Mouse (Mus musculus) midbrain, embryonic 12.5 days (tissue): Measurements from ENCODE around the gene Mafg. TPM values are rescaled to one million over a fixed set of nuclear protein-coding genes. Genes with fewer than 3 reads are reported as not detected.

Experiments used
- ATAC-seq: fragments of 200-750 bp; cut with Nextera tagmentation; 2 replicates; pipeline ENCODE4 v1.8.0; 2017; ENCODE audit warnings: low read depth, moderate TSS enrichment, moderate library complexity; ENCODE audit not compliant: low FRiP score
- H3K27ac ChIP-seq: fragments of 300-500 bp; sonication (generic); replicated peaks from 2 replicates; pipeline ENCODE4 v1.5.1; 2016; ENCODE audit warnings: mild to moderate bottlenecking
- H3K27me3 ChIP-seq: fragments of 300-500 bp; sonication (generic); 2 replicates; pipeline ENCODE4 v1.6.1; 2016; ENCODE audit warnings: mild to moderate bottlenecking
- H3K36me3 ChIP-seq: fragments of 300-500 bp; sonication (generic); 2 replicates; pipeline ENCODE4 v1.6.1; 2016
- H3K4me1 ChIP-seq: fragments of 300-500 bp; sonication (generic); 2 replicates; pipeline ENCODE4 v1.6.1; 2016
- H3K4me2 ChIP-seq: fragments of 300-500 bp; sonication (generic); replicated peaks from 2 replicates; pipeline ENCODE4 v1.6.1; 2016; ENCODE audit warnings: mild to moderate bottlenecking, moderate library complexity
- H3K4me3 ChIP-seq: fragments of 300-500 bp; sonication (generic); 2 replicates; pipeline ENCODE4 v1.5.1; 2016; ENCODE audit warnings: mild to moderate bottlenecking
- H3K9ac ChIP-seq: fragments of 300-500 bp; sonication (generic); replicated peaks from 2 replicates; pipeline ENCODE4 v1.6.1; 2016; ENCODE audit warnings: mild to moderate bottlenecking, moderate library complexity
- H3K9me3 ChIP-seq: fragments of 300-500 bp; sonication (generic); 2 replicates; pipeline ENCODE4 v1.6.1; 2016; ENCODE audit warnings: mild to moderate bottlenecking
- WGBS: fragments of 180-500 bp; shearing (Covaris S2); methylation state at CpG from one replicate; pipeline ENCODE4 v1.1.7; 2016; 5-methylcytosine and 5-hydroxymethylcytosine counted together
- microRNA-seq: library from miRNA; unstranded; fragments of <30 nt; microRNA quantifications from one replicate; pipeline ENCODE4, GENCODE M21; 2017
- polyA plus RNA-seq: library from polyadenylated mRNA; unstranded; fragments of >200 nt; fragmentation: Nextera tagmentation; extraction: Ambion mirVana; gene quantifications from 2 replicates; pipeline ENCODE4 v1.2.1, GENCODE M21; 2016

Gene Mafg
- polyA plus RNA-seq, 1 experiment from 2014 or later: 33.3 TPM

- Histone ChIP-seq H3K9me3 (peaks cover 4% of the 10 kb centered on the region; the same call in 1 of the 2 replicates), H3K4me2 (peak overlapping the region; percentile 92), H3K4me1 (peaks cover 33% of the 10 kb centered on the region), H3K27ac (peak overlapping the region; percentile 93), H3K27me3 (no peaks in the 10 kb centered on the region), H3K4me3 (peak overlapping the region; percentile 92), H3K36me3 (peaks cover 50% of the 10 kb centered on the region), H3K9ac (peak overlapping the region; percentile 97)
- peak; percentile 60 for ATAC-seq
- under 1% methylated on average over 37 of the region's 44 CpGs for WGBS
Observed at GRCm38 (mm10) chr11:120580871-120581331, 52.5 kb downstream of the Mafg start.

GRCm38 (mm10) chr11:120580190-120580589 is 53.2 kb downstream of the Mafg start:
- H3K27me3 ChIP-seq: no peaks in the 10 kb centered on the region
- H3K4me3 ChIP-seq: peak overlapping the region; percentile 92
- H3K9me3 ChIP-seq: peaks cover 4% of the 10 kb centered on the region; the same call in 1 of the 2 replicates
- 61% methylated on average over 7 of the region's 7 CpGs for WGBS
- peak overlapping the region; percentile 92 for H3K4me2 ChIP-seq
- H3K4me1 ChIP-seq: peaks cover 33% of the 10 kb centered on the region
- peak overlapping the region; percentile 93 for H3K27ac ChIP-seq
- peaks cover 43% of the 10 kb centered on the region for H3K36me3 ChIP-seq
- no peak for ATAC-seq
- H3K9ac ChIP-seq: peak overlapping the region; percentile 97

- H3K36me3 ChIP-seq: peaks cover 39% of the 10 kb centered on the region
- WGBS: 67% methylated on average over 15 of the region's 15 CpGs
- peaks cover 37% of the 10 kb centered on the region for H3K4me1 ChIP-seq
- peak overlapping the region; percentile 92 for H3K4me3 ChIP-seq
- H3K27me3 ChIP-seq: no peaks in the 10 kb centered on the region
- peak overlapping the region; percentile 97; the same call in 1 of the 2 replicates for H3K9ac ChIP-seq
- ATAC-seq: peak; percentile 23; the same call in 1 of the 2 replicates
- peak overlapping the region; percentile 92 for H3K4me2 ChIP-seq
- H3K27ac ChIP-seq: peak overlapping the region; percentile 93
- peaks cover 4% of the 10 kb centered on the region; the same call in 1 of the 2 replicates for H3K9me3 ChIP-seq
Observed at GRCm38 (mm10) chr11:120579316-120580107, 53.9 kb downstream of the Mafg start.

GRCm38 (mm10) chr11:120578694-120579243 is 54.6 kb downstream of the Mafg start:
- Histone ChIP-seq H3K27me3 (no peaks in the 10 kb centered on the region), H3K4me2 (no peak overlapping the region), H3K4me1 (peaks cover 43% of the 10 kb centered on the region), H3K4me3 (0 out of 2 replicates have a peak overlapping the region, but pooled peaks have one; percentile 7), H3K36me3 (peaks cover 31% of the 10 kb centered on the region), H3K9me3 (peaks cover 2% of the 10 kb centered on the region; the same call in 1 of the 2 replicates), H3K9ac (no peak overlapping the region; the same call in 1 of the 2 replicates), H3K27ac (peak overlapping the region; percentile 20)
- no peak for ATAC-seq
- 88% methylated on average over 11 of the region's 11 CpGs for WGBS

- H3K9ac ChIP-seq: no peak overlapping the region
- peaks cover 27% of the 10 kb centered on the region for H3K36me3 ChIP-seq
- H3K27ac ChIP-seq: peak overlapping the region; percentile 20
- ATAC-seq: no peak
- WGBS: 91% methylated on average over 10 of the region's 10 CpGs
- no peaks in the 10 kb centered on the region for H3K27me3 ChIP-seq
- 0 out of 2 replicates have a peak overlapping the region, but pooled peaks have one; percentile 7 for H3K4me3 ChIP-seq
- H3K9me3 ChIP-seq: no peaks in the 10 kb centered on the region
- H3K4me2 ChIP-seq: no peak overlapping the region
- H3K4me1 ChIP-seq: peaks cover 44% of the 10 kb centered on the region
Observed at GRCm38 (mm10) chr11:120578024-120578693, 55.2 kb downstream of the Mafg start.

GRCm38 (mm10) chr11:120577211-120578023 is 56.0 kb downstream of the Mafg start:
- 83% methylated on average over 7 of the region's 7 CpGs for WGBS
- no peak overlapping the region for H3K9ac ChIP-seq
- peaks cover 42% of the 10 kb centered on the region for H3K4me1 ChIP-seq
- ATAC-seq: no peak
- no peak overlapping the region for H3K4me2 ChIP-seq
- H3K27me3 ChIP-seq: no peaks in the 10 kb centered on the region
- H3K4me3 ChIP-seq: no peak overlapping the region
- H3K36me3 ChIP-seq: peaks cover 27% of the 10 kb centered on the region
- H3K27ac ChIP-seq: no peak overlapping the region
- H3K9me3 ChIP-seq: no peaks in the 10 kb centered on the region

GRCm38 (mm10) chr11:120576365-120576981 is 56.9 kb downstream of the Mafg start:
- ATAC-seq: no peak
- peaks cover 28% of the 10 kb centered on the region for H3K36me3 ChIP-seq
- no peak overlapping the region for H3K4me3 ChIP-seq
- H3K4me2 ChIP-seq: no peak overlapping the region
- H3K27ac ChIP-seq: no peak overlapping the region
- no peaks in the 10 kb centered on the region for H3K9me3 ChIP-seq
- no peaks in the 10 kb centered on the region for H3K27me3 ChIP-seq
- no peak overlapping the region for H3K9ac ChIP-seq
- peaks cover 39% of the 10 kb centered on the region for H3K4me1 ChIP-seq
- WGBS: 88% methylated on average over 3 of the region's 3 CpGs

GRCm38 (mm10) chr11:120575940-120576339 is 57.5 kb downstream of the Mafg start:
- Histone ChIP-seq H3K4me1 (peaks cover 45% of the 10 kb centered on the region), H3K9ac (no peak overlapping the region), H3K27ac (no peak overlapping the region), H3K9me3 (no peaks in the 10 kb centered on the region), H3K36me3 (peaks cover 33% of the 10 kb centered on the region), H3K27me3 (no peaks in the 10 kb centered on the region), H3K4me3 (no peak overlapping the region), H3K4me2 (no peak overlapping the region)
- ATAC-seq: no peak

Small RNA genes within 50 kb of the gene (microRNA-seq; reads per million reads assigned to microRNA genes)
- gene Mir6936: 1.9 reads per million

Other genes starting within 250 kb of the Mafg start
- 51.8 and 54.6 TPM in 2 replicates for gene Nploc4, start 195.9 kb downstream of the Mafg start, polyA plus RNA-seq
- gene Tspan10, start 191.0 kb downstream of the Mafg start, polyA plus RNA-seq: not detected in 2 replicates
- 0.20 TPM in 1 of 2 replicates, not detected in the other for gene Pde6g, start 180.1 kb downstream of the Mafg start, polyA plus RNA-seq
- 11.7 and 11.9 TPM in 2 replicates for gene Oxld1, start 175.5 kb downstream of the Mafg start, polyA plus RNA-seq
- 30.1 and 35.1 TPM in 2 replicates for gene Ccdc137, start 175.5 kb downstream of the Mafg start, polyA plus RNA-seq
- gene Arl16, start 166.0 kb downstream of the Mafg start, polyA plus RNA-seq: 56.4 and 58.8 TPM in 2 replicates
- 112 and 118 TPM in 2 replicates for gene Mrpl12, start 149.0 kb downstream of the Mafg start, polyA plus RNA-seq
- gene Slc25a10, start 141.8 kb downstream of the Mafg start, polyA plus RNA-seq: 37.7 and 38.8 TPM in 2 replicates
- gene Gcgr, start 102.9 kb downstream of the Mafg start, polyA plus RNA-seq: 0.18 and 0.29 TPM in 2 replicates
- gene Mcrip1, start 83.9 kb downstream of the Mafg start, polyA plus RNA-seq: 212 and 232 TPM in 2 replicates
- gene Ppp1r27, start 82.5 kb downstream of the Mafg start, polyA plus RNA-seq: not detected in 2 replicates
- 384 and 418 TPM in 2 replicates for gene P4hb, start 60.3 kb downstream of the Mafg start, polyA plus RNA-seq
- 504 and 557 TPM in 2 replicates for gene Arhgdia, start 52.0 kb downstream of the Mafg start, polyA plus RNA-seq
- gene Alyref, start 35.2 kb downstream of the Mafg start, polyA plus RNA-seq: 652 and 655 TPM in 2 replicates
- gene Anapc11, start 35.2 kb downstream of the Mafg start, polyA plus RNA-seq: 165 and 182 TPM in 2 replicates
- 0.98 TPM in 1 of 2 replicates, not detected in the other for gene Npb, start 25.1 kb downstream of the Mafg start, polyA plus RNA-seq
- gene Pcyt2, start 15.7 kb downstream of the Mafg start, polyA plus RNA-seq: 148 and 157 TPM in 2 replicates
- gene Sirt7, start 8.4 kb downstream of the Mafg start, polyA plus RNA-seq: 40.4 and 48.2 TPM in 2 replicates
- gene Pycr1, start 10.2 kb upstream of the Mafg start, polyA plus RNA-seq: 31.6 and 34.1 TPM in 2 replicates
- 0.99 TPM in 1 of 2 replicates, not detected in the other for gene Myadml2, start 14.6 kb upstream of the Mafg start, polyA plus RNA-seq
- gene Notum, start 27.6 kb upstream of the Mafg start, polyA plus RNA-seq: 0.58 and 0.87 TPM in 2 replicates
- 149 and 154 TPM in 2 replicates for gene Aspscr1, start 39.4 kb upstream of the Mafg start, polyA plus RNA-seq
- gene Cenpx, start 80.1 kb upstream of the Mafg start, polyA plus RNA-seq: 120 and 121 TPM in 2 replicates
- 74.5 and 75.1 TPM in 2 replicates for gene Lrrc45, start 80.3 kb upstream of the Mafg start, polyA plus RNA-seq
- gene Rac3, start 87.9 kb upstream of the Mafg start, polyA plus RNA-seq: 70.5 and 74.2 TPM in 2 replicates
- 11.8 and 14.6 TPM in 2 replicates for gene Dcxr, start 93.7 kb upstream of the Mafg start, polyA plus RNA-seq
- 2.0 and 2.3 TPM in 2 replicates for gene Cbr2, start 98.5 kb upstream of the Mafg start, polyA plus RNA-seq
- 5.4 and 6.8 TPM in 2 replicates for gene Hmga1b, start 129.2 kb upstream of the Mafg start, polyA plus RNA-seq
- gene Rfng, start 150.6 kb upstream of the Mafg start, polyA plus RNA-seq: 63.4 and 66.4 TPM in 2 replicates
- gene Gps1, start 150.7 kb upstream of the Mafg start, polyA plus RNA-seq: 235 and 248 TPM in 2 replicates
- 64.2 and 67.6 TPM in 2 replicates for gene Dus1l, start 162.8 kb upstream of the Mafg start, polyA plus RNA-seq
- 139 and 140 TPM in 2 replicates for gene Fasn, start 190.9 kb upstream of the Mafg start, polyA plus RNA-seq